Mouse (Mus musculus): Measurements from ENCODE around the gene Pdha2. TPM values are rescaled to one million over a fixed set of nuclear protein-coding genes. Genes with fewer than 3 reads are reported as not detected.

Gene Pdha2
- total RNA-seq, 1 experiment = 1.3 TPM

DNA sequence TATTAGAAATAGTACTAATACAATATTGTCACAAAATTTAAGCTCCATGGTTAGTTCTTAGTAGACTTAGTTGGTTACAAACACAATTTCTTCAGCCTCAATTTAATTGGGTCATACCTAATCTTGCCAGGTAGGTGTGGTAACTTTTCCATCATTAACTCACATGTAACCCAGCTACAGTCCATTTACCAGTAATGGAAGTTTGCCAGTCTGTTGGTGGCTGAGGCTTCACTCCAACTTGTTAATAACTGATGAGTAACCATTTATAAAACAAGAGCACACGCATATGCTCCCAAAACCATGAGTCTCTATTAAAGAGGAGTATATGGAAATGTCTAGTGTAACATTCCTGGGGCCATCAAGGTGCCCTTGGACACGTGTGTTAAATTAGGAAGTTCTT is 25.9 kb upstream of the Pdha2 start:
- TF ChIP-seq ZNF384 (IDR thresholded peaks at IDR 0.05; ENCODE audit: low read depth, low read length) (no peak), MAFK (IDR thresholded peaks at IDR 0.05; ENCODE audit: insufficient read depth, low read depth, low read length) (no peak), HCFC1 (IDR thresholded peaks at IDR 0.05; ENCODE audit: borderline replicate concordance, insufficient read depth, low read length) (no peak), CHD2 (IDR thresholded peaks at IDR 0.05; ENCODE audit: low read depth, low read length) (no peak), ZC3H11A (IDR thresholded peaks at IDR 0.05; ENCODE audit: borderline replicate concordance, low read depth, low read length) (no peak)
- H3K4me3 ChIP-seq (ENCODE audit: insufficient read depth in 1 of 2, low read depth in 1 of 2, low read length in 2 of 2, poor library complexity in 1 of 2, severe bottlenecking in 1 of 2) = no peak overlapping the region
- no peak overlapping the region for H3K9ac ChIP-seq (ENCODE audit: insufficient read depth, low read depth, low read length, poor library complexity, severe bottlenecking)
- in situ Hi-C loops (cut with MboI; ENCODE audit: low sequenced_read_pairs in 2 of 2, unreplicated experiment in 2 of 2) = no loop called here
- no peaks in the 10 kb centered on the region for H3K36me3 ChIP-seq (ENCODE audit: control insufficient read depth, insufficient read depth, low read length, poor library complexity, severe bottlenecking)
- H3K9me3 ChIP-seq (ENCODE audit: control insufficient read depth, insufficient read depth, low read depth, low read length) = no peaks in the 10 kb centered on the region
- no peak overlapping the region for H3K27ac ChIP-seq (ENCODE audit: insufficient read depth, low read depth, low read length, poor library complexity, severe bottlenecking)
- DNase-seq (ENCODE audit: low read depth, low spot score) = no peak
- no peaks in the 10 kb centered on the region for H3K4me1 ChIP-seq (ENCODE audit: control insufficient read depth in 2 of 2, insufficient read depth in 2 of 2, low read length in 2 of 2, poor library complexity in 1 of 2)

DNA sequence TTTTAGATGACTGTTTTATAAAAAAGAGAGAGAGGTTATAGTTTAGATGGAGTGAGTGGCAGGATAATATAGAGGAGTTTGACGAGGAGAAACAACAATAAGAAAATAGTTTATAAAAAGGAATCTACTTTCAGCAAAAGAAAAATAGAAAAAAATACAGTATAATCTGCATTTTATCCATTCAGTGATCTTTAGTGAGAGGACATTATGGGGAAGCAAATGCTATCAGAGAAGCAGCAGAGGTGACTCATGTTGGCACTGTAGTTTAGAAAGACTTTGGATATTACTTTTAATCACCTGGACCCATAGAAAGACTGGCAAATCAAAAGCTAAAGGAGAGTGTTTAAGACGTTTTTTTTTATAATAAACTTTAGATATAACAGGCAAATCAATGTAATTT is 17.0 kb upstream of the Pdha2 start:
- in situ Hi-C loops (cut with MboI; ENCODE audit: low sequenced_read_pairs in 2 of 2, unreplicated experiment in 2 of 2) = no loop called here
- TF ChIP-seq HCFC1 (IDR thresholded peaks at IDR 0.05; ENCODE audit: borderline replicate concordance, insufficient read depth, low read length) (no peak), ZNF384 (IDR thresholded peaks at IDR 0.05; ENCODE audit: low read depth, low read length) (no peak), CHD2 (IDR thresholded peaks at IDR 0.05; ENCODE audit: low read depth, low read length) (no peak), ZC3H11A (IDR thresholded peaks at IDR 0.05; ENCODE audit: borderline replicate concordance, low read depth, low read length) (no peak), MAFK (IDR thresholded peaks at IDR 0.05; ENCODE audit: insufficient read depth, low read depth, low read length) (no peak)
- Histone ChIP-seq H3K9ac (ENCODE audit: insufficient read depth, low read depth, low read length, poor library complexity, severe bottlenecking) (no peak overlapping the region), H3K36me3 (ENCODE audit: control insufficient read depth, insufficient read depth, low read length, poor library complexity, severe bottlenecking) (no peaks in the 10 kb centered on the region), H3K9me3 (ENCODE audit: control insufficient read depth, insufficient read depth, low read depth, low read length) (no peaks in the 10 kb centered on the region), H3K4me1 (ENCODE audit: control insufficient read depth in 2 of 2, insufficient read depth in 2 of 2, low read length in 2 of 2, poor library complexity in 1 of 2) (no peaks in the 10 kb centered on the region), H3K27ac (ENCODE audit: insufficient read depth, low read depth, low read length, poor library complexity, severe bottlenecking) (no peak overlapping the region), H3K4me3 (ENCODE audit: insufficient read depth in 1 of 2, low read depth in 1 of 2, low read length in 2 of 2, poor library complexity in 1 of 2, severe bottlenecking in 1 of 2) (no peak overlapping the region)
- no peak for DNase-seq (ENCODE audit: low read depth, low spot score)

- H3K9me3 ChIP-seq (ENCODE audit: control insufficient read depth, insufficient read depth, low read depth, low read length) = no peaks in the 10 kb centered on the region
- H3K4me3 ChIP-seq (ENCODE audit: insufficient read depth in 1 of 2, low read depth in 1 of 2, low read length in 2 of 2, poor library complexity in 1 of 2, severe bottlenecking in 1 of 2) = no peak overlapping the region
- TF ChIP-seq ZC3H11A (IDR thresholded peaks at IDR 0.05; ENCODE audit: borderline replicate concordance, low read depth, low read length) = no peak
- TF ChIP-seq ZNF384 (IDR thresholded peaks at IDR 0.05; ENCODE audit: low read depth, low read length) = no peak
- no peak for TF ChIP-seq HCFC1 (IDR thresholded peaks at IDR 0.05; ENCODE audit: borderline replicate concordance, insufficient read depth, low read length)
- TF ChIP-seq MAFK (IDR thresholded peaks at IDR 0.05; ENCODE audit: insufficient read depth, low read depth, low read length) = no peak
- no peak for TF ChIP-seq CHD2 (IDR thresholded peaks at IDR 0.05; ENCODE audit: low read depth, low read length)
- in situ Hi-C loops (cut with MboI; ENCODE audit: low sequenced_read_pairs in 2 of 2, unreplicated experiment in 2 of 2) = no loop called here
- no peak for DNase-seq (ENCODE audit: low read depth, low spot score)
- no peak overlapping the region for H3K27ac ChIP-seq (ENCODE audit: insufficient read depth, low read depth, low read length, poor library complexity, severe bottlenecking)
- H3K4me1 ChIP-seq (ENCODE audit: control insufficient read depth in 2 of 2, insufficient read depth in 2 of 2, low read length in 2 of 2, poor library complexity in 1 of 2) = no peaks in the 10 kb centered on the region
- no peaks in the 10 kb centered on the region for H3K36me3 ChIP-seq (ENCODE audit: control insufficient read depth, insufficient read depth, low read length, poor library complexity, severe bottlenecking)
- no peak overlapping the region for H3K9ac ChIP-seq (ENCODE audit: insufficient read depth, low read depth, low read length, poor library complexity, severe bottlenecking)
Measured at GRCm38 (mm10) chr3:141222339-141222738, 10.2 kb upstream of the Pdha2 start.

DNA sequence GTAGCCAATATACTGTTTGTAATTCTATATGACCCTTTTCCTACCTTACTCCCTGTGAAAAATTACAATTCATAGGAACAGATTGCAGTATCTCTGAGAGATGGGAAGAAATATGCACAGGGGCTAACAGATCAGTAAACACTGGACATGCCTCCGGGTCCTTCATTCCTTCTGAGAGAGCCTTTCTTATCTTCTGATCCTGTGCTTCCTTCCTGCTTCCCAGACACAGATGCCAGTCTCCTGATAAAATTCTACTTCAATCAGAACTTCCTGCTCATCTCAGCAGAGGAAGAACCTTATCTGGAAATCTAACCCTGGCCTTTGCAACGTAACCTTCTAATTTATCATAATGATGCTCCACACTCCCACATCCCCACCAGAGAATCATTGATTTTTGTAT is 6.4 kb upstream of the Pdha2 start:
- TF ChIP-seq MAFK (IDR thresholded peaks at IDR 0.05; ENCODE audit: insufficient read depth, low read depth, low read length) (no peak), ZC3H11A (IDR thresholded peaks at IDR 0.05; ENCODE audit: borderline replicate concordance, low read depth, low read length) (no peak), CHD2 (IDR thresholded peaks at IDR 0.05; ENCODE audit: low read depth, low read length) (no peak)
- Histone ChIP-seq H3K9ac (ENCODE audit: insufficient read depth, low read depth, low read length, poor library complexity, severe bottlenecking) (no peak overlapping the region), H3K4me1 (ENCODE audit: control insufficient read depth in 2 of 2, insufficient read depth in 2 of 2, low read length in 2 of 2, poor library complexity in 1 of 2) (no peaks in the 10 kb centered on the region), H3K4me3 (ENCODE audit: insufficient read depth in 1 of 2, low read depth in 1 of 2, low read length in 2 of 2, poor library complexity in 1 of 2, severe bottlenecking in 1 of 2) (no peak overlapping the region), H3K9me3 (ENCODE audit: control insufficient read depth, insufficient read depth, low read depth, low read length) (no peaks in the 10 kb centered on the region), H3K27ac (ENCODE audit: insufficient read depth, low read depth, low read length, poor library complexity, severe bottlenecking) (no peak overlapping the region), H3K36me3 (ENCODE audit: control insufficient read depth, insufficient read depth, low read length, poor library complexity, severe bottlenecking) (no peaks in the 10 kb centered on the region)
- DNase-seq (ENCODE audit: low read depth, low spot score) = no peak
- in situ Hi-C loops (cut with MboI; ENCODE audit: low sequenced_read_pairs in 2 of 2, unreplicated experiment in 2 of 2) = no loop called here

DNA sequence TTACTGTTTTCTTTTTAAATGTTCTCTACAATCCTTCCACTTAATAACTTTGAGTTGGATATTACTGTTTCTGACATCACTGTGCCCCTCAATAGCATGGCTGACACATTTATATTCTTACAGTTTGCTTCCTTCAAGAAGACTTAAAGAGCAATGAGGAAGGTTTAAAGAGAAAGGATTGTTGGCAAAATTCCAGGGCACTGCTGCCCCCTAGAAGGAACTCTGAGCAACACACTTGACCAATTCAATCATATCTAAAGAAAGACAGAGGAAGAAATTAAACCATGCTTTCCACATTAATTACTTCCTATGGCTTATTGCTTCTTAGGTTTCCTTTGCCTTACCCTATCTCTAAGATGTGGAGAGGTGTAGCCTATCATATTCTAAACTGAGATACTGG is 4.8 kb upstream of the Pdha2 start:
- TF ChIP-seq ZNF384 (IDR thresholded peaks at IDR 0.05; ENCODE audit: low read depth, low read length) (no peak), MAFK (IDR thresholded peaks at IDR 0.05; ENCODE audit: insufficient read depth, low read depth, low read length) (no peak), CHD2 (IDR thresholded peaks at IDR 0.05; ENCODE audit: low read depth, low read length) (no peak), HCFC1 (IDR thresholded peaks at IDR 0.05; ENCODE audit: borderline replicate concordance, insufficient read depth, low read length) (no peak), ZC3H11A (IDR thresholded peaks at IDR 0.05; ENCODE audit: borderline replicate concordance, low read depth, low read length) (no peak)
- H3K4me3 ChIP-seq (ENCODE audit: insufficient read depth in 1 of 2, low read depth in 1 of 2, low read length in 2 of 2, poor library complexity in 1 of 2, severe bottlenecking in 1 of 2) = no peak overlapping the region

More for the DNA sequence above, 4.8 kb upstream of the Pdha2 start:
- in situ Hi-C loops (cut with MboI; ENCODE audit: low sequenced_read_pairs in 2 of 2, unreplicated experiment in 2 of 2) = no loop called here
- no peaks in the 10 kb centered on the region for H3K4me1 ChIP-seq (ENCODE audit: control insufficient read depth in 2 of 2, insufficient read depth in 2 of 2, low read length in 2 of 2, poor library complexity in 1 of 2)
- H3K36me3 ChIP-seq (ENCODE audit: control insufficient read depth, insufficient read depth, low read length, poor library complexity, severe bottlenecking) = no peaks in the 10 kb centered on the region
- no peak overlapping the region for H3K9ac ChIP-seq (ENCODE audit: insufficient read depth, low read depth, low read length, poor library complexity, severe bottlenecking)
- H3K27ac ChIP-seq (ENCODE audit: insufficient read depth, low read depth, low read length, poor library complexity, severe bottlenecking) = no peak overlapping the region
- no peak for DNase-seq (ENCODE audit: low read depth, low spot score)
- H3K9me3 ChIP-seq (ENCODE audit: control insufficient read depth, insufficient read depth, low read depth, low read length) = no peaks in the 10 kb centered on the region

Measured in ES-E14 (cell line).